Mouse (Mus musculus) thymus, adult 2 months (tissue): Measurements from ENCODE around the gene Csnk1g2. TPM values are rescaled to one million over a fixed set of nuclear protein-coding genes. Genes with fewer than 3 reads are reported as not detected.

Experiments used
- DNase-seq: peaks from one replicate; pipeline ENCODE4 v3.0.0; 2021
- H3K27ac ChIP-seq: fragments of 200-500 bp; 2 replicates; pipeline ENCODE4 v1.5.1; 2012; ENCODE audit warnings: low read length, control low read depth; ENCODE audit not compliant: control insufficient read depth, insufficient read depth
- H3K27me3 ChIP-seq: fragments of 200-500 bp; 2 replicates; pipeline ENCODE4 v1.6.1; 2012; ENCODE audit warnings: mild to moderate bottlenecking, low read length, moderate library complexity, mixed read lengths; ENCODE audit not compliant: control insufficient read depth, insufficient read depth
- H3K36me3 ChIP-seq: fragments of 200-500 bp; 2 replicates; pipeline ENCODE4 v1.6.1; 2012; ENCODE audit warnings: mild to moderate bottlenecking, low read length, moderate library complexity; ENCODE audit not compliant: control insufficient read depth, insufficient read depth
- H3K4me1 ChIP-seq: fragments of 200-500 bp; replicated peaks from 2 replicates; pipeline ENCODE4 v1.6.1; 2012; ENCODE audit warnings: low read length; ENCODE audit not compliant: control insufficient read depth, insufficient read depth
- H3K4me3 ChIP-seq: fragments of 200-500 bp; 2 replicates; pipeline ENCODE4 v1.5.1; 2012; ENCODE audit warnings: mild to moderate bottlenecking, low read length, control low read depth, moderate library complexity; ENCODE audit not compliant: control insufficient read depth, insufficient read depth
- CTCF ChIP-seq: fragments of 200-500 bp; IDR thresholded peaks from 2 replicates; pipeline ENCODE4 v1.5.1; 2012; ENCODE audit warnings: mild to moderate bottlenecking, control low read depth, low read length, moderate library complexity, borderline replicate concordance; ENCODE audit not compliant: control insufficient read depth, poor library complexity, insufficient read depth; ENCODE audit errors: extremely low read depth
- POLR2A ChIP-seq: fragments of 200-500 bp; IDR thresholded peaks from 2 replicates; pipeline ENCODE4 v1.6.1; 2012; ENCODE audit warnings: mild to moderate bottlenecking, low read length, control low read depth, moderate library complexity; ENCODE audit not compliant: control insufficient read depth, poor library complexity, insufficient read depth; ENCODE audit errors: extremely low read depth
- WGBS: fragments of 180-500 bp; shearing (Covaris S2); methylation state at CpG from one replicate; pipeline ENCODE4 v1.1.7; 2018; 5-methylcytosine and 5-hydroxymethylcytosine counted together
- polyA plus RNA-seq: library from polyadenylated mRNA; depleted of rRNA; stranded (reverse); fragments of >200 nt; gene quantifications from 2 replicates; pipeline ENCODE4 v1.2.3, GENCODE M21; 2012

Gene Csnk1g2
- polyA plus RNA-seq, 1 experiment, result 492 TPM

DNA sequence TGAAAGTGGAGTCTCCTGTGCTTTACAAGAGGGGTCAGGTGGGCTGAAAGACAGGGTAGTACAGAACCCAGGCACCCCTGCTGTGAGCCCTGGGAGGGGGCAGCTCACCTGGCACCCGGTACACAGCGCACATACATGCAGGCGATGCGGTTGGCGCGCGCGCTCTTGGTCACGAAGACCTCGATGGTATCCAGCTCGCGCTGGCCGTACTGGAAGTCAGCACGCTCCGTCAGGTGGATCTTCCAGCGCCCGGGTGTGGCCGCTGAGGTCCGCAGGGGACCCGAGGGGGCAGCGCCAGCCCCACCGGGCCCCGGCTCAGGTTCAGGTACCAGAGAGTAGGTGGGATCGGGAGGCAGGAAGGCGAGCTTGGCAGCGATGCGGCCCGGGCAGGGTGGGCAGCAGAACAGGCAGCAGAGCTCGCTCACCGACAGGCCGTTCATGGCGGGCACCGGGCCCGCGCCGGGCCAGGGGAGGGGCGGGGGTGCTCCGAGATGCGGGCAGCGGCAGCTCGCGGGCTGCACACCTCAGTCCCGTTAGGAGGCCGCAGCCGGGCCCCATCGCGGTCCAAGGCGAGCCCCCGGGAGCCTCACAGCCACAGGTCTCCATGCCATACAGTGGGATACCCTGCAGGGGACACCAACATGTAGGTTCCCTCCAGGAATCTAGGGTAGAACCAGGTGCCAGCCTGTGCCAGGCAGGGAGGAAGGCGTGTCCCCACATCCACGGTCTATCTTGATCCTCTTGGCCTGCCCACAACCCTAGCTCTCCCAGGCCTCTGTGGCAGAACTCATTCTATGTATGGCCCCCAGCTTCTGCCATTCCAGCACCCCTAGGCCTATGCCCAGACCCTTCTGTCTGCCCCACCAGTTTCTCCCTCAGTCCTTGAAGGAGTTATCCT, 36.0 kb upstream of the Csnk1g2 start:
- Histone ChIP-seq H3K36me3 (no peaks in the 10 kb centered on the region), H3K27ac (no peak overlapping the region), H3K4me1 (peaks cover 42% of the 10 kb centered on the region), H3K4me3 (no peak overlapping the region), H3K27me3 (no peaks in the 10 kb centered on the region)
- DNase-seq, result peak; percentile 3
- no peak for TF ChIP-seq POLR2A
- no peak for TF ChIP-seq CTCF
- 97% methylated on average over 48 of the region's 51 CpGs for WGBS

GRCm38 (mm10) chr10:80587305-80587657, 35.4 kb upstream of the Csnk1g2 start:
- peaks cover 42% of the 10 kb centered on the region for H3K4me1 ChIP-seq
- H3K27ac ChIP-seq, result no peak overlapping the region
- no peaks in the 10 kb centered on the region for H3K27me3 ChIP-seq
- no peak overlapping the region for H3K4me3 ChIP-seq
- no peaks in the 10 kb centered on the region for H3K36me3 ChIP-seq
- no peak for DNase-seq
- TF ChIP-seq CTCF (no peak), POLR2A (no peak)
- WGBS, result 49% methylated on average over 4 of the region's 4 CpGs

DNA sequence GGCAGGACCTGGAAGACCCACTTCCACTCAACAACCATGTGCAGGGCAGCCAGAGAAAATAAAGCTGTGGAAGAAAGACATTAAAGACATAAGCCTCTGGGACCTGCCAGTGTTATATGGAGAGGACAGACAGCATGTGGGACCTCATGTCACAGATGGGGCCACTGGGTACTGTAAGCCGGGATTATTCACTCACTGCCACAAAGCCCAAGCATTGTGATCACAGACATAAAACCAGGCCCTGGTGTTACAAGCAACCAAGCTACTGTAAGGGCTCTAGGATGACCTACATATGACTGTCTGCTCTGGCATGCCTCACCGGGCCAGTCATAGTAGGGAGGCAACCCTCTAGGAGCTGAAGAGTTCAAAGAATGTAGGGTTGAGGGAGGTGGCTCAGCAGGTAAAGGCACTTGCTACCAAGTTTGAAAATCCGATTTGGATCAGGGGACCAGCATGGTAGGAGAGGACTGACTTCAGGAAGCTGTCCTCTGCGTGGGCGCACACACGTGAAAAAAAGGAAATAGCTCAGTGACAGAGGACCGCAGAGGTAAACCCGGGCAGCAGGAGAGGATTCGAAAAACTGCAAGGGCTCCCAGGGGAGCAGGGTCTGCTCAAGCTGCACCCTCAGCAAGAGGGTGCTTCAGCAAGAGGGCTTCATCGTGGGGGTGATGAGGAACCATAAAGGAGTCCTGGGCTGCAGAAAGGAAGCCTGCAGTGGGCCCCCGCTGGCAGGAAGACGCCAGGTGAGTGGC, 33.3 kb upstream of the Csnk1g2 start:
- H3K27ac ChIP-seq, result peak overlapping the region; percentile 49
- no peaks in the 10 kb centered on the region for H3K27me3 ChIP-seq
- TF ChIP-seq CTCF (no peak), POLR2A (no peak)
- WGBS, result 3% methylated on average over 12 of the region's 12 CpGs
- peak overlapping the region; percentile 61 for H3K4me3 ChIP-seq
- peak; percentile 46 for DNase-seq
- peaks cover 41% of the 10 kb centered on the region for H3K4me1 ChIP-seq
- H3K36me3 ChIP-seq, result no peaks in the 10 kb centered on the region

DNA sequence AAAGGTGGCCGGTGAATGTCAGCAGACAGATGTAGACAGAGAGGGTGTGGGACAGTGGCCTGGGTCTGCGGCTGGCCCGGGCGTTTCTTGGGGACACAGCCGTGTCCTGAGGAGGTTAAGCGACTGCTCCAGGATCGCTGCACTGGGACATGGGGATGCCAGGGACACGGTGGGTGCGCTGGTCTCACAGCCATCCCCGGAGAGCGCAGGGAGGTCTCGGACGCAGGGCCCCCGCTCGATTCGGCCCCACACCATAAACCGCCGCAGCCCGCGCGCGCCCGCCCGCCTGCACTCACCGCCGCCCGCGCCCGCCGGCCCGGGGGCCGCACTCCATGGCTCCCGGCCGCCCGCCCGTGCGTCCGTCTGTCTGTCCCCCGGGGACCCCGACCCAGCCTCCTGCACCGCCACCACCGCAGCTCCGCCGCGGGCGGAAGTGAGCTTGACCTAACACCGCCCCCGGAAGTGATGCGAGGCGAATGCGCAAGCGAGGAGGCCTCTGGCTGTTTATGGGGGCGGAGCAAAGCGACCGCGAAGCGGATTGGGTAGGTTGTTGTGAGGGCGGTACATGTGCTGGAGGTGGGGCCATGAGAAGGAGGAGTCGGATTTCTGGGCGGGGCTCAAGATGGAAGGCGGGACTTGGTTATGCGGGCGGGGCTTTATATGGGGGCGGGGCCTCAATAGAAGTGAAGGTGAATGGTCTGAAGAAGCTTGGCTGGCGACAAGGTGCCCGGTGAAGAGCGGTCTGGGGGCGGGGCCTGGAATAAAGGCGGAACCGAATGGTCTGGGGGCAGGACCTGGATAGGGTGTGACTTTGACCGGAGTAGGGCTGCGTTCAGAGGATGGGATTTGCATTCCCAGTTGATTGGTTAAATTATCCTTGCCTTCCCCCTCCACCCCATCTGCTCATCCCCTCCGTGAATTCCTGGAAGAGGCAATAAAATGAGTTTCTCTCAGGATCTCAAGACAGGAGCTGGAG, 32.5 kb upstream of the Csnk1g2 start, which contains the start of gene Abhd17a:
Abhd17a (minus strand) TSS at position 463 of the 976 bp plus-strand sequence.
- no peaks in the 10 kb centered on the region for H3K36me3 ChIP-seq
- 1% methylated on average over 73 of the region's 73 CpGs for WGBS
- H3K4me1 ChIP-seq, result peaks cover 33% of the 10 kb centered on the region
- peak within 1 kb of the TSS; percentile 49 for H3K27ac ChIP-seq
- peak; percentile 94 for DNase-seq
- TF ChIP-seq CTCF (no peak), POLR2A (peak; percentile 93)
- H3K4me3 ChIP-seq, result peak within 1 kb of the TSS; percentile 61
- no peaks in the 10 kb centered on the region for H3K27me3 ChIP-seq

DNA sequence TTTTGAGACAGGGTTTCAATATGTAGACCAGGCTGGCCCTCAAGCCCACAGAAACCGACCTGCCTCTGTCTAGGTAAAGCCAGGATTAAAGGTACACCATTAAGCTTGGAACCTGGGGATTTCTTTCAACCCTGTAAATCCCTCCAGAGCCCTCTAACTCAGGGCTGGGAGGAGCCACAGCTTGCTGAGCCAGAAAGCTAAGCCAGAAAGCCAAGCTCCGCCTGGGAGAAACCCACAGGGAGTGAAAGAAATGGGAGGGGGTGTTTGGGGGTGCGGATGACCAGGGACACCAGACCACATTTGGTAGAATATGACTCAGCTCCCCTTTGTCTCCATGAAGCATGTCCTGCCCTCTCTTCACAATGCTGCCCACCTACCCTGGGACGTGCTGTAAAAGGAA, 26.3 kb upstream of the Csnk1g2 start:
- H3K27me3 ChIP-seq, result no peaks in the 10 kb centered on the region
- H3K4me3 ChIP-seq, result no peak overlapping the region
- no peak for DNase-seq
- H3K4me1 ChIP-seq, result no peaks in the 10 kb centered on the region
- 86% methylated on average over 4 of the region's 4 CpGs for WGBS
- TF ChIP-seq POLR2A (no peak), CTCF (no peak)
- H3K27ac ChIP-seq, result no peak overlapping the region
- no peaks in the 10 kb centered on the region for H3K36me3 ChIP-seq
